Mouse (Mus musculus): ENCODE measurements around the gene Gapvd1.
A peak's percentile ranks its signal among the peaks of the same experiment; 100 is the strongest.
"Not testable (repeated sequence)": the region's sequence is repeated elsewhere in the genome, so short reads cannot be mapped to it uniquely, and the experiment has no call there.

Gapvd1 gene

DNA sequence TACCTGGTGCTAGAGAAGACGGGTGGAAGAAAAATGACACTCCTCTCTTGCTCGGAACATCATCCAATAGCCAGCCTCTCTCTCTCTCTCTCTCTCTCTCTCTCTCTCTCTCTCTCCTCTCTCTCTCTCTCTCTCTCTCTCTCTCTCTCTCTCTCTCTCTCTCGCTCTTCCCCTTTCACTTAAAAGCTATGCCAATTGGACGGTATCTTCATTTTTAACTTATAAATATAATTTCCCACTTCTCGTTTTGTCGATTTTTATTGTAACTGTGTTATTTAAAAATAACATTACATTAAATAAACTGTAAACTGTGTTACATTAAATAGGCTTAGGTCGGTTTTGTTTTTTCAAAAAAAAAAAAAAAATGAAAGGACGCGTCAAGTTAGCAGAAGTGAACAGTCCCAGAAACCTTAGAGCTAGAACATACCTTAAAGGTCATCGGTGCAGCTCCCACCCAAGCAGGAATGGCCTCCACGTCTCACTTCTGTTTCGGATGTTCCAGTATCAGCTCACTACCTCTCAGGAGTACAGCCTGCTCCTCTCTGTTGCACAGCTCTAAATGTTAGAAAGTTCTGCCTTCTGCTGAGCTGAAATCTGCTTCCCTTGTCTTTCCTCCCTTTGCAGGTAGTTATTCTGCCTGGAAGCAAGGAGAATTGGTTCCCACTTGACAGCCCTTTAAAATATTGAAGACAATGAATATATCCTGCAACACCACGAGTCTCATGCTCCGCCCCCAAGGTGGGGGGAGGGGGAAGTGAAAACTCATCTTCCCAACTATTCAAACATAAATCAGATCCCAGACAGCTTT is at the start of gene Gapvd1:
Gene Gapvd1, minus strand, starts transcription at position 682 of the 808 bp plus-strand sequence.
- no peak for DNase-seq (ENCODE audit: low read depth)

DNA sequence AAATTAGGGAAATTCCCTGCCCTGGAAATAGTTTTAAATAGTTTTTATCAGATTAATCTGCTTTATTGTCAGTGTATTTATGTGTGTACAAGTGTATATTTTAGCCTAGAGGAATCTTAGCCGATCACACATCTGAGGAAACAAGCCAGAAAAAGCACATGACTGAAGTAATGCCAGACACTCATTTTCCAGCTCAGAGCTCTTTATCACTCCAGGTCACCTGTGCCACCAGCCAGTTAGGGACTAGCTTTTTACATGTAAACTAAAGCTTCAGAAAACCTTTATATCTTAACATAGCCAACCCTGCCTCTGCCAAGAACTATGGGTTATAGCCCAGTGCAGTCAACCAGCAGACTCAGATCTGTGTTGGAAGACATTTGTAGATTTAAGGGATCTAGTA is 49.8 kb upstream of the Gapvd1 start:
- no peak for DNase-seq (ENCODE audit: low read depth)

DNA sequence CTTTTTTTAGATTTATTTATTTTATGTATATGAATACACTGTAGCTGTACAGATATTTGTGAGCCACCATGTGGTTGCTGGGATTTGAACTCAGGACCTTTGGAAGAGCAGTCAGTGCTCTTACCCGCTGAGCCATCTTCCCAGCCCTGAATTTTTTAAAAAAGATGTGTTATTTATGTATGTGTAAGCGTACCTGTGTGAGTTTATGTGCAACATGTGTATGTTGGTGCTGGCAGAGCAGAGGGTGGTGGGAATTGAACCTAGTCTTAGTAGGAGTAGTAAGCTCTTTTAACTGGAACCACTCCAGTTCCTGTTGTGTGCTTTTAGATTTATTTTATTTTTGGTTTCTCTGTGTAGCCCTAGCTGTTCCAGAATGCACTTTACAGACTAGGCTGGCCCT is 49.1 kb upstream of the Gapvd1 start:
- DNase-seq (ENCODE audit: low read depth), result no peak

GRCm38 (mm10) chr2:34803746-34804145 is 48.7 kb upstream of the Gapvd1 start:
- no peak for DNase-seq (ENCODE audit: low read depth)

DNA sequence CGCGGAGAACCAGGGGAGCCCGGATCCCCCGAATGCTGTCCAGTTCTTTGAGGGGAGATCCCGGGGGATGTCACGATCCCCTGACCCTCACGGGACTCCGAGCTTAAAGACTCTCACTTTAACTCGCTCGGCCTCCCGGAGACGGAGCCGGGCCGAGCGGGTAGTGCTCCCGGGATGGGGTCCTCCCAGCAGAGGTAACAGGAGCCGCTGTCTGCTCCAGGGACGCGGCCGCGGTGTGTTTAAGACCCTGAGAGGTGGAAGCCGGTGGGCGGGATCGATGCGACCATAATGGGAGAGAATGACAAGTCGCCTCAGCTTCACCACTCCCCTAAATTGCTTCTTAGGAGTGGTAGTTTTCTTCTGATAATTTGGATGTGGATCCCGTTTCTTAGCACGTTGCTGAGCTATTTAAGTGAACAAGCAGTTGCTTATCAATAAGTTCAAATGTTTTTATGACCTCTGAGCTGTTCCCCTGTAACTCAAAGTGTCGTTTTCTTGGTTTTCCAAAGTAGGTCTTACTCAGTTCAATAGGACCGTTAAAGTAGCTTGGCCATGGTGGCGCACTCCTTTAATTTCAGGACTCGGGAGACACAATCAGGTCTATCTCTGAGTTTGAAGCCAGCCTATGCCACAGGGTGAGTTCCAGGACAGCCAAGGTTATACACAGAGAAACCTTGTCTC is 47.7 kb upstream of the Gapvd1 start:
- not testable (repeated sequence) for DNase-seq (ENCODE audit: low read depth)

DNA sequence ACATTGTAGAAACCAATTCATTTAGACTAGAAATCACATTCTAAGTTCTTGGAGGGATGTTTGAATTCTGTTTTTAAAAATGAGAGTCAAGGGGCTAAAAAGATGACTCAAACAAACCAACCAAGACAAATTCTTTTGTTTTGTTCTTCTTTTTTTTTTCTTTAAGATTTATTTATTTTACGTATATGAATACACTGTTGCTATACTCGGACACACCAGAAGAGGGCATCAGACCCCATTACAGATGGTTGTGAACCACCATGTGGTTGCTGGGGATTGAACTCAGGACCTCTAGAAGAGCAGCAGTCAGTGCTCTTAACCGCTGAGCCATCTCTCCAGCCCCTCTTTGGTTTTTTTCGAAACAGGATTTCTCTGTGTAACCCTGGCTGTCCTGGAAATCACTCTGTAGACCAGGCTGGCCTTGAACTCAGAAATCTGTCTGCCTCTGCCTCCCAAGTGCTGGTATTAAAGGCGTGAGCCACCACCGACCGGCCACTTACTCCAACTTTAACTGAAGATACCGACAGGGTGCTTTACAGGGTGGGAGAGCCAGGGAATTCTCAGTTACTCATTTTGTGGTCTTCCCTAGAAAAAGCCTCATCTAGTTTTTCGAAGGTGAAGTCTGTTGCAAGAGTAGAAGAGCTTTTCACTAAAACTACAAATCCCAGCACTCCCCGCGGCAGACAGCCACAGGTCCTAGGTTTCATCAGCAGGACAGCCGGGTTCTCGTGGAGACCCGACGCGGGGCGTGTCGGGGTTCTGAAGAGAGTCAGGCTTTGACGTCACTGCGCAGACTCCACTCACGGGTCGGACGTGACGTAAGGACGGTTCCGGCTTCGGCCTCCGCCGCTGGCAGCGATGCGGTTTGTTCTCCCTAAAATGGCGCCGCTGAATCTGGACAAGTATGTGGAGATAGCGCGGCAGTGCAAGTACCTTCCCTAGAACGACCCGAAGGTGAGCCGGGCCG is 46.8 kb upstream of the Gapvd1 start:
- DNase-seq (ENCODE audit: low read depth), result peak; percentile 99

DNA sequence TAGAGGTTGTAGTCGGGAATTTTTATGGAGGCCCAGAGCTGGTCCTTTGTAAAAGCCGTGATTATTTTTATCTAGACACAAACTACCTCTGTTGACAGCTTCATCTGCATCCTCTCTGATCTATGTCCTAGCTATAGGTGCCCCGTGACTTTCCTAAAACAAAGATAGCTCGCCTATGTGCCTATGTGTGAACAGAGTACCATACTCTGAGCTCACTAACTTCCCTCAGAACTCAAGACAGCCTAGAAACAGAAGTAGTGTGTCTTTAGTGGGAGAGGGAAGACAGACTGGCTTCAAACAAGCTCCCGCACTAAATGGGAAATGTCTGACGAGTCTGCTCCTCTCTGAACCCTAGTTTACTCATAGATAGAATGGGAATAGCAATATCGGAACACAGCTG is 45.3 kb upstream of the Gapvd1 start:
- no peak for DNase-seq (ENCODE audit: low read depth)

DNA sequence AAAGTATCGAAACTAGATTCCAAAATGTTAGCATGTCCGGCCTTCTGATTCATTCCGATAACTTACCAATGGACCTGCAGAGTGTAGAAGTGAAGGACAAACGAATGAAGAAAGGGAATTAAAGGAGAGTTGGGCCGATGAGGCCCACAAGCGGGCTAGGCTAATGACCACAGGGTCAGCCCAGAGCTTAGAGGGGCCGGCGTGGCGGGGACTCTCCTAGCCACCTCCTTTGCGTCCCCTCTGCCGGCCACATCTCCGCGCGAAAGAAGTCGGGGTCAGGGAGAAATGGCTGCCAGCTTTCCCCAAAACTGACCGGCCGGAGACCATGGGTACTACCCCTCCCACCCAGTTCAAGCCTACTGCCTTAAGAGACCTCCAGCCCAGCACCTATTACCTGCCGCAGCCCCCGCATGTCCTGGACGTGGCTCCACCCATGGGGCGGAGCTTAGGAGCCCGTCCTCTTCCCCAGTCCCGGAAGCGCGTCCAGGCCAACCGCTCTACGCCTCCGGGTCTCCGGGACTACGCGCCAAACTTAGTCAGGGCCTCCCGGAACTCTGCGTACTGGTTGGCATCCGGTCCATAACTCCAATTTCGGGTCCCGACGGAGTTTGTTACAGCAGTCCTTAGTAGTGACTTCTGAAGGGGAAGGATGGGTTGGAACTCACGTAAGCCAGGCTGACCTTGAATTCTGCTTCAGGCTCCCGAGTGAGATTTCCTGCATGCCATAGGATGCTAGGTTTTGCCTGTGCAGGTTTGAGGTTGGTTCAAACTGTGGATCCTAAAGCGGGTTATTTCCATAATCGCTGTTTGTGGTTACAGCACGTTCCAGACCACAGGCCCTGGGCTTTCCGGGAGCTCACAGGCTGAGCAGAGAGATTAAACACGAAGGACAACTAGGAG is 44.6 kb upstream of the Gapvd1 start, which contains the start of gene Rabepk:
Gene Rabepk, minus strand, starts transcription at position 556 of the 900 bp plus-strand sequence.
- DNase-seq (ENCODE audit: low read depth), result peak; percentile 82

DNA sequence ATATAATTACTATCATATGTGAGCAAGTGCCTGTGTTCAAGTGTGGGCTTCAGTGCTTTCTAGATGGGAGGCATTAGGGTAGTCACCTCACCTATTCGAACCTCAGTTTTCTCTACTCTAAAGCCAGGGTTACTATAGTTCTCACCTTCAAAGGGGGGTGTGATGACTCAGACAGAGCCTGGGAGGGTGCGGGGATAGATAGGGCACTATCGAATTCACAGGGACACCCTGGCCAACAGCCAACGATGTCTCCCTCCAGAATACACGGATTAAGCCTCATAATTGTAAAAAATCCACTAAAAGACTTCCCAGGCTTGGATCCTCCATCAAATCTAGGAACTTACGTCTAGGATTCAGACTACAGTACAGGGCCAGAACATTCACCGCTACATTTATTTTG is 40.4 kb upstream of the Gapvd1 start:
- DNase-seq (ENCODE audit: low read depth), result no peak

GRCm38 (mm10) chr2:34794511-34794910 is 39.5 kb upstream of the Gapvd1 start:
- no peak for DNase-seq (ENCODE audit: low read depth)

- not testable (repeated sequence) for DNase-seq (ENCODE audit: low read depth)
Measured at GRCm38 (mm10) chr2:34792543-34792942, 37.5 kb upstream of the Gapvd1 start.

- no peak for DNase-seq (ENCODE audit: low read depth)
Measured at GRCm38 (mm10) chr2:34790282-34790681, 35.2 kb upstream of the Gapvd1 start.

DNA sequence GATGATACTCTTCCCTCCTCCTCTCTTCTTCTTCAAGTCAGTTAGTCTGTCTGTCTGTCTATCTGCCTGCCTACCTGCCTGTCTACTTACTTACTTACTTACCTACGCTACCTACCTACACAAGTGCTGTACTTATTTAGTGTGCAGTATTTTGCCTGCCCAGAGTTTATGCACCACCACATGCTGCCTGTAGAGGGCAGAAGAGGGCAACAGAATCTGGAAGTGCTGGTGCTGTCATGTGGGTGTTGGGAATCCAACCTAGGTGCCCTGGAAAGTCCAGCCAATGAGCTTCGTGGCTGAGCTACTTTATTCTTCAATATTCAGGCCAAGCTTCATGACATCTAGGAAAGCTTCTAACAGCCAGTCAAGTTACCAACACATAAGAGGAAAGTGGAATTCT is 29.1 kb upstream of the Gapvd1 start:
- DNase-seq (ENCODE audit: low read depth), result no peak

- DNase-seq (ENCODE audit: low read depth), result no peak
Measured at GRCm38 (mm10) chr2:34783064-34784020, 28.3 kb upstream of the Gapvd1 start.

DNA sequence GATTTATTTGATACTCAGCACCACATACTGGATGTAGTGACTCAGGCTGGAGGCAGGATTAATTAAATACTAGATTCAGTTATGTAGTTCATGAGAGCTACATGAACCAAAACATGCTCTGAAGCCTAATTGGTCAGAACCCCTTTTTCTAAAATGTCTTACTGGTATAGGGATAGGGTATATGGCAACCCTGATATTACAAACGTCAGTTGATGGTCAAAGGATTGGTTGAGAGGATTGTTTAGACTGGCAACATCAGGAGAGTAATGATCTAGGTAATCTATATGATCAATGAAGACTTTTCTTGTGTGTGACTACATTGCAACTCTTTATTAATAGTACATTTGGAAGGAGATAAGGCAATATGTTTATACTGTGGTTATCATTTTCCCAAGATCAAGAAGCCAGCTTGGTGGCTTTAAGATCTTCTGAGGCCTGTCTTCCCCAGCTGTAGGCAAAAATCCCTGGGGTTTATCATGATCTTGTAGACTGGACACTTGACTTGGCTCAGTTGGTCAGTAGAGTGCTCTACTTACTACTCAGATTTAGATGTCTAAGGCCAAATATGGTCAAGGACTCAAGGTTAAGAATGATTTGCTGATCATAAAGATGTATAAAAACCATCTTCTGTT is 22.3 kb upstream of the Gapvd1 start:
- DNase-seq (ENCODE audit: low read depth), result no peak

- no peak for DNase-seq (ENCODE audit: low read depth)
Measured at GRCm38 (mm10) chr2:34774493-34774892, 19.5 kb upstream of the Gapvd1 start.

DNA sequence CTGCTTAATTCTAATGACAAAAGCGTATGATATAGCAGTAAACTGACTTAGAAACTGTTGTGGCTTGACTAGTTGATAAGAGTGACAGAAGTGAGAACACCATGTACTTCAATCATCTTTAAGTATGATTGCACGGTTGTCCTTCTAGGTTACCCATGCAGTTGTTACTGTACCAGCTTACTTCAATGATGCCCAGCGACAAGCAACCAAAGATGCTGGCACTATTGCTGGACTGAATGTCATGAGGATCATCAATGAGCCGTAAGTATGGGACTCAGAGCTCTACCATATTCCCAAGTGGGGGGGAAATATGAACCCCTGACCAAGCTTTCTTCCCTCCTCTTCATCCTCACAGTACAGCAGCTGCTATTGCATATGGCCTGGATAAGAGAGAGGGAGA is 18.6 kb upstream of the Gapvd1 start:
- no peak for DNase-seq (ENCODE audit: low read depth)

GRCm38 (mm10) chr2:34772252-34773235 is 17.5 kb upstream of the Gapvd1 start:
- no peak for DNase-seq (ENCODE audit: low read depth)
